Mouse (Mus musculus): ENCODE results near the gene Kmo.

DNA sequence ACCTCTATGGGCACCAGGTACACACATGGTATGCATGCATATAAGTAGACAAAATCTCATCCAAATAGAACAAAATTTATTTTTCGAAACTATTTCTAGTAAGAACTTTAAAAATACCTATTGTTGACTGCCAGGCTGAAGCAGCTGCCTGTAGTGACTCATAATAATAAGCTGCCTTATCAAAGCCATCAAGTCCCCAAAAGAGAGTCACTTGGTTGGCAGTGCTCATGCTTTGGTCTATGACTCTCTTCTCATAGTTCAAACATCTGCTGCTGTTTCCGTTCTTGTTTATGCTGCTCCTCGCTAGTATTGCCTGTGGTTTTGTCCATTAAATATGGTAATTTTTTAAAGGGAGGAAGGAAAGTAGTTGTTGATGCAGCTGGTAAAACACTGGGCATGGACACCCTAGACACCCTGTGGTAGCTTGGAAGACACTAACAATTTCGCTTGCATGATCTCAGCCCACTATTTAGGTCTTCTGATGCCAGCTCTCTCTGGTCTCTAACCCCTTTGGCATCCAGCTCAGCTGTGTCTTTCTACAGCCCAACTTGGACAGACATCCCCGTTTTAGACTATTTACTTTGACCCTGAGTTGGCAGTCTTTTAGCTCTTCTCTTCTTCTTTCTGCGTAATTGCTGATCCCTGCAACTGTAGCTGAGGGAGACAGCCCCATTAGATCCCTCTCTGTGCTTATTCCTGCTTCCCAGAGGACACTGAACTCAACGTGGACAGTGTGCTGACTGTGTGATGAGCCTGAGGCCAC lies 53.6 kb downstream of the Kmo start:
- TF ChIP-seq CTCF (IDR thresholded peaks at IDR 0.05; ENCODE audit: low read depth, low read length) = no peak
- no peak for TF ChIP-seq POLR2A (IDR thresholded peaks at IDR 0.05; ENCODE audit: extremely low read depth, insufficient read depth, low read length)

Measured in liver, adult 2 months (tissue).